Mouse (Mus musculus): Measurements from ENCODE around the gene Agk. TPM values are rescaled to one million over a fixed set of nuclear protein-coding genes. Genes with fewer than 3 reads are reported as not detected.

Gene Agk
- polyA plus RNA-seq, 1 experiment from 2014 or later: 24.0 TPM

GRCm38 (mm10) chr6:40443281-40443928 is 118.4 kb downstream of the Agk start:
- ATAC-seq: no peak

More at GRCm38 (mm10) chr6:40443281-40443928, 118.4 kb downstream of the Agk start:
- WGBS: 17% methylated on average over 10 of the region's 10 CpGs
- no peak overlapping the region for H3K9ac ChIP-seq (replicated peaks; ENCODE audit: low read depth)
- no peak overlapping the region for H3K4me2 ChIP-seq (replicated peaks; ENCODE audit: low read depth, low read length)
- no peaks in the 10 kb centered on the region for H3K27me3 ChIP-seq (replicated peaks; ENCODE audit: insufficient read depth, low read length)
- DNase-seq (ENCODE audit: low spot score): no peak
- TF ChIP-seq EP300 (IDR thresholded peaks at IDR 0.05) (no peak), CTCF (IDR thresholded peaks at IDR 0.05) (no peak)
- H3K9me3 ChIP-seq (ENCODE audit: low read length): no peaks in the 10 kb centered on the region
- no peak overlapping the region for H3K27ac ChIP-seq (ENCODE audit: low read length)
- no peaks in the 10 kb centered on the region for H3K4me1 ChIP-seq (ENCODE audit: insufficient read depth, low read depth, low read length)
- H3K36me3 ChIP-seq (ENCODE audit: insufficient read depth, low read length): no peaks in the 10 kb centered on the region
- no peak overlapping the region for H3K4me3 ChIP-seq (ENCODE audit: low read depth, low read length)

Other genes with a start within 250 kb of the Agk start
- gene E330009J07Rik, start 111.0 kb downstream of the Agk start, polyA plus RNA-seq (2015; fragmentation: Nextera tagmentation; extraction: Ambion mirVana): 7.5 and 9.8 TPM in 2 replicates
- not detected in 2 replicates for gene Wee2, start 113.9 kb downstream of the Agk start, polyA plus RNA-seq (2015; fragmentation: Nextera tagmentation; extraction: Ambion mirVana)
- gene Ssbp1, start 146.2 kb downstream of the Agk start, polyA plus RNA-seq (2015; fragmentation: Nextera tagmentation; extraction: Ambion mirVana): 100 and 105 TPM in 2 replicates
- gene Tas2r137, start 166.1 kb downstream of the Agk start, polyA plus RNA-seq (2015; fragmentation: Nextera tagmentation; extraction: Ambion mirVana): not detected in 2 replicates
- not detected in 2 replicates for gene Tas2r108, start 168.4 kb downstream of the Agk start, polyA plus RNA-seq (2015; fragmentation: Nextera tagmentation; extraction: Ambion mirVana)
- not detected in 2 replicates for gene Prss37, start 194.3 kb downstream of the Agk start, polyA plus RNA-seq (2015; fragmentation: Nextera tagmentation; extraction: Ambion mirVana)
- gene Olfr461, start 229.9 kb downstream of the Agk start, polyA plus RNA-seq (2015; fragmentation: Nextera tagmentation; extraction: Ambion mirVana): not detected in 2 replicates
- gene Olfr460, start 244.3 kb downstream of the Agk start, polyA plus RNA-seq (2015; fragmentation: Nextera tagmentation; extraction: Ambion mirVana): not detected in 2 replicates

All from lung, postnatal 0 days (tissue).